Mouse (Mus musculus) adrenal gland, adult (tissue): Measurements from ENCODE around the gene Ube2u.
A peak's percentile ranks its signal among the peaks of the same experiment; 100 is the strongest.
"Not testable (repeated sequence)": the region's sequence is repeated elsewhere in the genome, so short reads cannot be mapped to it uniquely, and the experiment has no call there.

Experiments used
- DNase-seq, 2 experiments: peaks; one replicate each; pipeline ENCODE4 v3.0.0; 2022 to 2023; ENCODE audit warnings: low spot score in 1 of 2; ENCODE audit not compliant: inconsistent age in 2 of 2

Gene Ube2u

GRCm38 (mm10) chr4:100478592-100479321, at the start of gene Ube2u:
Gene Ube2u (plus strand): TSS chr4:100478849.
- DNase-seq: peak; percentile 58 to 85

GRCm38 (mm10) chr4:100429371-100429900, 49.2 kb upstream of the Ube2u start:
- DNase-seq: no peak

- no peak for DNase-seq
Observed at GRCm38 (mm10) chr4:100435281-100436168, 43.1 kb upstream of the Ube2u start.

GRCm38 (mm10) chr4:100436169-100436547, 42.5 kb upstream of the Ube2u start:
- DNase-seq: peak in 1 of 2 experiments; percentile 42

GRCm38 (mm10) chr4:100446897-100447296, 31.8 kb upstream of the Ube2u start:
- DNase-seq: no peak

- DNase-seq: no peak
Observed at GRCm38 (mm10) chr4:100462493-100463120, 16.0 kb upstream of the Ube2u start.

- DNase-seq: no peak
Observed at GRCm38 (mm10) chr4:100488447-100488846, 9.8 kb downstream of the Ube2u start.

GRCm38 (mm10) chr4:100495176-100495575, 16.5 kb downstream of the Ube2u start:
- DNase-seq: no peak

GRCm38 (mm10) chr4:100496521-100496920, 17.9 kb downstream of the Ube2u start:
- DNase-seq: no peak

GRCm38 (mm10) chr4:100498192-100498591, 19.5 kb downstream of the Ube2u start:
- peak in 1 of 2 experiments; percentile 61 for DNase-seq

- DNase-seq: not testable (repeated sequence)
Observed at GRCm38 (mm10) chr4:100499037-100499601, 20.5 kb downstream of the Ube2u start.

GRCm38 (mm10) chr4:100503337-100503736, 24.7 kb downstream of the Ube2u start:
- no peak for DNase-seq

- DNase-seq: peak in 1 of 2 experiments; percentile 52
Observed at GRCm38 (mm10) chr4:100517646-100518045, 39.0 kb downstream of the Ube2u start.

GRCm38 (mm10) chr4:100522534-100522933, 43.9 kb downstream of the Ube2u start:
- no peak for DNase-seq

GRCm38 (mm10) chr4:100524741-100525140, 46.1 kb downstream of the Ube2u start:
- no peak for DNase-seq

GRCm38 (mm10) chr4:100526296-100526695, 47.6 kb downstream of the Ube2u start:
- DNase-seq: peak; percentile 60 to 90

GRCm38 (mm10) chr4:100527086-100527485, 48.4 kb downstream of the Ube2u start:
- DNase-seq: no peak

GRCm38 (mm10) chr4:100527554-100528001, 48.9 kb downstream of the Ube2u start:
- DNase-seq: no peak

- no peak for DNase-seq
Observed at GRCm38 (mm10) chr4:100533607-100534006, 55.0 kb downstream of the Ube2u start.

GRCm38 (mm10) chr4:100534946-100535345, 56.3 kb downstream of the Ube2u start:
- DNase-seq: no peak

GRCm38 (mm10) chr4:100537898-100538297, 59.2 kb downstream of the Ube2u start:
- peak in 1 of 2 experiments; percentile 84 for DNase-seq
